Mouse (Mus musculus) bone marrow, adult 2 months (tissue): Measurements from ENCODE around the gene Golgb1. TPM values are rescaled to one million over a fixed set of nuclear protein-coding genes. Genes with fewer than 3 reads are reported as not detected.
A peak's percentile ranks its signal among the peaks of the same experiment; 100 is the strongest.

Experiments used
- H3K27ac ChIP-seq: fragments of 200-500 bp; 2 replicates; pipeline ENCODE4 v1.5.1; 2012; ENCODE audit warnings: low read depth, mild to moderate bottlenecking, control low read depth, inconsistent platforms, low read length; ENCODE audit not compliant: control insufficient read depth, poor library complexity, insufficient read depth
- H3K4me1 ChIP-seq: fragments of 200-500 bp; 2 replicates; pipeline ENCODE4 v1.6.1; 2011; ENCODE audit warnings: low read length; ENCODE audit not compliant: control insufficient read depth, insufficient read depth
- H3K4me3 ChIP-seq: fragments of 200-500 bp; replicated peaks from 2 replicates; pipeline ENCODE3; 2011; ENCODE audit warnings: mild to moderate bottlenecking, low read depth, low read length, control low read depth; ENCODE audit not compliant: control insufficient read depth
- CTCF ChIP-seq: fragments of 200-500 bp; IDR thresholded peaks from 2 replicates; pipeline ENCODE4 v1.5.1; 2011; ENCODE audit warnings: low read length, control low read depth; ENCODE audit not compliant: control insufficient read depth, insufficient read depth
- POLR2A ChIP-seq: fragments of 200-500 bp; IDR thresholded peaks from 2 replicates; pipeline ENCODE4 v1.6.1; 2011; ENCODE audit warnings: low read depth, mild to moderate bottlenecking, control low read depth, low read length, borderline replicate concordance; ENCODE audit not compliant: control insufficient read depth
- WGBS: fragments of 180-500 bp; shearing (Covaris S2); methylation state at CpG from one replicate; pipeline ENCODE4 v1.1.7; 2018; 5-methylcytosine and 5-hydroxymethylcytosine counted together
- polyA plus RNA-seq: library from polyadenylated mRNA; stranded (reverse); fragments of >200 nt; gene quantifications from 2 replicates; pipeline ENCODE4 v1.2.4, GENCODE M21; 2011; ENCODE audit warnings: low replicate concordance; ENCODE audit not compliant: missing spikeins, insufficient read depth, insufficient read length

Gene Golgb1
- polyA plus RNA-seq, 1 experiment = 14.5 TPM

GRCm38 (mm10) chr16:36924312-36924711, 49.4 kb downstream of the Golgb1 start:
- H3K4me1 ChIP-seq = peaks cover 2% of the 10 kb centered on the region; the same call in 1 of the 2 replicates
- no peak overlapping the region for H3K27ac ChIP-seq
- TF ChIP-seq CTCF (no peak), POLR2A (no peak)
- no peak overlapping the region for H3K4me3 ChIP-seq
- WGBS = 92% methylated on average over 8 of the region's 8 CpGs

GRCm38 (mm10) chr16:36925351-36925750, 50.4 kb downstream of the Golgb1 start:
- Histone ChIP-seq H3K4me3 (no peak overlapping the region), H3K27ac (no peak overlapping the region), H3K4me1 (no peaks in the 10 kb centered on the region; the same call in 1 of the 2 replicates)
- WGBS = 87% methylated on average over 6 of the region's 6 CpGs
- TF ChIP-seq CTCF (no peak), POLR2A (no peak)

GRCm38 (mm10) chr16:36925797-36926196, 50.9 kb downstream of the Golgb1 start:
- no peak for TF ChIP-seq CTCF
- TF ChIP-seq POLR2A = no peak
- no peak overlapping the region for H3K4me3 ChIP-seq
- no peak overlapping the region for H3K27ac ChIP-seq
- no peaks in the 10 kb centered on the region for H3K4me1 ChIP-seq
- 73% methylated on average over 6 of the region's 6 CpGs for WGBS

- no peaks in the 10 kb centered on the region; the same call in 1 of the 2 replicates for H3K4me1 ChIP-seq
- no peak overlapping the region for H3K27ac ChIP-seq
- TF ChIP-seq CTCF (no peak), POLR2A (no peak)
- no peak overlapping the region for H3K4me3 ChIP-seq
- 81% methylated on average over 10 of the region's 10 CpGs for WGBS
These were observed 51.8 kb downstream of the Golgb1 start for GRCm38 (mm10) chr16:36926514-36927447.

GRCm38 (mm10) chr16:36927495-36928105, 52.7 kb downstream of the Golgb1 start:
- Histone ChIP-seq H3K4me1 (no peaks in the 10 kb centered on the region; the same call in 1 of the 2 replicates), H3K27ac (no peak overlapping the region), H3K4me3 (no peak overlapping the region)
- no peak for TF ChIP-seq POLR2A
- 74% methylated on average over 10 of the region's 10 CpGs for WGBS

- TF ChIP-seq POLR2A = no peak
- no peak for TF ChIP-seq CTCF
- Histone ChIP-seq H3K27ac (no peak overlapping the region), H3K4me1 (no peaks in the 10 kb centered on the region; the same call in 1 of the 2 replicates), H3K4me3 (no peak overlapping the region)
- WGBS = 95% methylated on average over 8 of the region's 8 CpGs
These were observed 53.2 kb downstream of the Golgb1 start for GRCm38 (mm10) chr16:36928106-36928500.

- H3K4me3 ChIP-seq = no peak overlapping the region
These were observed 54.3 kb downstream of the Golgb1 start for GRCm38 (mm10) chr16:36929216-36929615.

GRCm38 (mm10) chr16:36930231-36931136, 55.5 kb downstream of the Golgb1 start:
- H3K4me1 ChIP-seq = peaks cover 1% of the 10 kb centered on the region; the same call in 1 of the 2 replicates
- TF ChIP-seq CTCF (no peak), POLR2A (no peak)
- H3K27ac ChIP-seq = peak overlapping the region; percentile 54; the same call in 1 of the 2 replicates
- no peak overlapping the region for H3K4me3 ChIP-seq
- WGBS = 52% methylated on average over 11 of the region's 11 CpGs

More at GRCm38 (mm10) chr16:36929216-36929615, 54.3 kb downstream of the Golgb1 start:
- WGBS = 94% methylated on average over 7 of the region's 7 CpGs
- no peak overlapping the region for H3K27ac ChIP-seq
- no peak for TF ChIP-seq CTCF
- TF ChIP-seq POLR2A = no peak
- H3K4me1 ChIP-seq = peaks cover under 1% of the 10 kb centered on the region; the same call in 1 of the 2 replicates
